Mouse (Mus musculus) erythroblast, embryonic 14.5 days (primary cell): ENCODE results near the gene Tmeff1.

ENCODE experiments used
- GATA1 ChIP-seq: IDR thresholded peaks from 2 replicates; pipeline ENCODE4 v1.6.1; 2012; ENCODE audit warnings: low read length, inconsistent platforms, mixed read lengths
- TAL1 ChIP-seq: IDR thresholded peaks from 3 replicates; pipeline ENCODE4 v1.6.1; 2012; ENCODE audit warnings: low read length, inconsistent platforms, mixed read lengths

DNA sequence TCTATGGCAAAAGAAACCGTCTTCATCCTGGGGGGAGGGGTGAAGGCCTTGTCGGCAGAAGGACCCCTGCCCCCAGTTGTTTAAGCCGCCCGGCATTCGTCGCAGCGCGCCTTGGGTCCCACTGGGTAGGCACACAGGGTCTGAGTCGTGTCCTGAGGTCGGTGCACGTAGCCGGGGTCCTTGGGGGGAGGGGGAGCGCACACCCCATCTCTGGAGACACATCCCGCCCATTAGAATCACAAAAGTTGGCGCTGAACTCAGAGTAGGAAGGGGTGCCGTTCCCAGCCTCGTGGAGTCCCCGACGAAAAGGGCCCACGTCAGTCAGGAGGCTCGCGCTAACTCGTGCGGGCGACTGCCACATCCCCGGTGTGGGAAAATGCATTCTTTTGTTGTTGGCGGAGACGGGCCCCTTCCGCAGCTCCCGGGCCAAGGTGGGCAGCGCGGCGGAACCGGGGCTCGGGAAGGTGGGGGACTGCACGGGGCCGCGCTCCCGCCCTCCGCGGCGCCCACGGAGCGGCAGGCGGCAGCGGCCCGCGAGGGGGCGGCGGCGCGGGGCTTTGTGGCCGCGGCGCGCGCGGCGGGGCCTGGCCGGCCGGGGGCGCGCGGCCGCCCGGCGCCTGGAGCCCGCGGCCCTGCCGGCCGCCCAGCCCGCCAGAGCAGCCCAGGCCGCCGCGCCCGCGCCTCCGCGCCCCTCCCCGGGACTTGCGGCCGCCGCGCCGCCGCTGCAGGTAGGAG lies 45.0 kb upstream of the Tmeff1 start, which contains the start of gene Msantd3:
- TF ChIP-seq TAL1 (no peak), GATA1 (no peak)
